Mouse (Mus musculus): ENCODE results near the gene Mmp28. TPM values are rescaled to one million over a fixed set of nuclear protein-coding genes. Genes with fewer than 3 reads are reported as not detected.

The Mmp28 gene
- polyA plus RNA-seq, 1 experiment, result 4.7 TPM

DNA sequence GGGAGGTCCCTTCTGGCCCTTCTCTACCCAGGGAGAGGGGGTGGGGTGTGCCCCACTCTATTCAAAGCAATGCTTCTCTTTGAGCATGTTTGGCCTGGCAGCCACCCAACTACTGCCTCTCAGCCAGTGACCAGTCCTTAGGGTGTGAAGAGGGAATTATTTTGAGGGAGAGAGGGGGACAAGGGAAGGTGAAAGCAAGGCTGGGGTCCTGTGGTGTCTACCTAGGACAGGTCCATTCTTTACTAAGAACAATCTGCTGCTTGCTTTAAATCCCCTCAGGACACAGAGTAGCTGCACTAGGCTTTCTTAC, 14.0 kb downstream of the Mmp28 start:
- H3K27ac ChIP-seq (ENCODE audit: insufficient read depth, low read length), result no peak overlapping the region
- no peak for TF ChIP-seq CTCF (IDR thresholded peaks at IDR 0.05; ENCODE audit: borderline replicate concordance, insufficient read depth, low read length)
- no peak for TF ChIP-seq POLR2A (IDR thresholded peaks at IDR 0.05; ENCODE audit: low read depth, low read length)
- H3K4me3 ChIP-seq (ENCODE audit: insufficient read depth, low read length), result no peak overlapping the region
- peaks cover 7% of the 10 kb centered on the region; the same call in 1 of the 2 replicates for H3K4me1 ChIP-seq (ENCODE audit: control insufficient read depth, insufficient read depth, low read length)

DNA sequence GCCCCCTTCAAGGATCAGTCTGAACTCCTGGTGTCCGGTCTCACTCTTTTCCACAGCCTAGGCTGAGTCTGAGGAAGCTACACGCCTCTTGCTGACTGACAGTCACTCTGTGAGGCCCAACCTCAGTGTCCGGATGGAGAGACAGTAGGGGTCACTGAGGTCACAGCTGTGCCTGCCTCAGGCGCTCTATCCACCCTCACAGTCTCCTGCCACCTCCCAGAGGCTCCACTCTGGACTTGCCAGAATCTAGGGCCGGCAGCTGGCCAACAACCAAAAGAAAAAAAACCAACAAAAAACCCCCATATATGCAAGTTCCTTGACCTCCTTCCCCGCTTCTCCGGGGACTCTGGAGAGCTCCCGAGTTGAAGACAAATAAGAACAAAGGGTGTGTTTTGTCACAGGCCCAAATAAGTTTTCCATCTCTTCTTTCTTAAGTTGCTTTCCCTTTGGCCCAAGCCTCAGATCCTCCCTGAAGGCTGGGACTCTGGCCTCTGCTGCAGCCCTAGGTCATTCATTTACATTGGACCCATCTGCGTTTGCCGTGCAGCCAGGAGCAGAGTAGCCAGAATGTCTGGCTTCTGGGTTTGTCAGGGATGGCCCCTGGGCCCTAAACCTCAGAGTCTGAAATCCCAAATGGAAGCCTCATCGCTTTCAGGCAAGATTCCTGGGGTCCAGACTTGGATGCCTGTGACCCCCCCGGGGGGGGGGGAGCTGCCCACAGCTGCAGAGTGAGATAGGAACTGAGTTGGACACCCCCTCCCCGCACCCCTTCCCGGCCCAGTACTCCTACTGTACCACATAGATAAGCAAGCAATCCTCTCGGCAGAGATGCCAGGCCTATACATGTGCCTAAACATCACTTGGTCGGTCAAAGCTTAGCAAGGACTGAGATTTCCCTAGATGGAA, 14.6 kb downstream of the Mmp28 start:
- peaks cover 7% of the 10 kb centered on the region; the same call in 1 of the 2 replicates for H3K4me1 ChIP-seq (ENCODE audit: control insufficient read depth, insufficient read depth, low read length)
- no peak for TF ChIP-seq CTCF (IDR thresholded peaks at IDR 0.05; ENCODE audit: borderline replicate concordance, insufficient read depth, low read length)
- TF ChIP-seq POLR2A (IDR thresholded peaks at IDR 0.05; ENCODE audit: low read depth, low read length), result no peak
- no peak overlapping the region for H3K4me3 ChIP-seq (ENCODE audit: insufficient read depth, low read length)
- H3K27ac ChIP-seq (ENCODE audit: insufficient read depth, low read length), result no peak overlapping the region

DNA sequence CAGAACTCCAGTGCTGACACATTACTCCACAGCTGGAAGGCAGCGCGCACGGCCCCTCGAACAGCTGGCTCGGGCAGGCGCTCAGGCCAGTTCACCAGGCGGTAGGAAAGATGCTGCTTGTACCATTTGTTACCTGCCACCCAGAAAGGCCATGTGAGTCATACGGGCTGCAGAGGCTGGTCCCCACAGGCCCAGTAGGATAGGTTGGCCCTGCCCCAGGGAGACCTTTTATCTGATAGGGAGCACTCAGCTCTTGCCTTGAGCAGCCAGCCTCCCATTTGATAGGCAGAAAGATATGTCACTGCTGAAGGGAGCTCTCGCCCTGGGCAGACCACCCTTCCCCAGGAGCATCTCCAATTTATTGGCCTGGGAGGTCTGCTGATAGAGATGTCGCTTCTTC, 15.3 kb downstream of the Mmp28 start:
- Histone ChIP-seq H3K4me1 (ENCODE audit: control insufficient read depth, insufficient read depth, low read length) (peaks cover 7% of the 10 kb centered on the region; the same call in 1 of the 2 replicates), H3K27ac (ENCODE audit: insufficient read depth, low read length) (no peak overlapping the region), H3K4me3 (ENCODE audit: insufficient read depth, low read length) (no peak overlapping the region)
- TF ChIP-seq POLR2A (IDR thresholded peaks at IDR 0.05; ENCODE audit: low read depth, low read length) (no peak), CTCF (IDR thresholded peaks at IDR 0.05; ENCODE audit: borderline replicate concordance, insufficient read depth, low read length) (no peak)

DNA sequence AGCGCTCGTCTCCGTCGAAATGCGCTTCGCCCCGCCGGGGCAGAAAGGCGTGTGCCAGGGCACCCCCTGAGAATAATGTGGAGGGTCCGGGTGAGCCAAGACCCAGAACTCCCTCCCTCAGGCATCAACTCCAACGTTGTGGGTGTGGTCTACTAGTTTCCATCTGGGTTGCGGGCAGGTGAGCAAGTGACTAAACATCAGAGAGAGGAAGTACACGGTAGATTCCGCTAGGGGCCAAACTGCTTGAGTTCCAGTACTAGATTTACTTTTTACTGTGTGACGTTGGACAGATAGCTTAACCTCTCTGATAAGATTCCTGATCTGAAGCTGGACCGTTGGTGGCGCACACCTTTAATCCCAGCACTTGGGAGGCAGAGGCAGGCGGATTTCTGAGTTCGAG, 17.9 kb downstream of the Mmp28 start:
- no peak for TF ChIP-seq CTCF (IDR thresholded peaks at IDR 0.05; ENCODE audit: borderline replicate concordance, insufficient read depth, low read length)
- TF ChIP-seq POLR2A (IDR thresholded peaks at IDR 0.05; ENCODE audit: low read depth, low read length), result no peak
- no peak overlapping the region for H3K4me3 ChIP-seq (ENCODE audit: insufficient read depth, low read length)
- no peak overlapping the region for H3K27ac ChIP-seq (ENCODE audit: insufficient read depth, low read length)
- H3K4me1 ChIP-seq (ENCODE audit: control insufficient read depth, insufficient read depth, low read length), result peaks cover 7% of the 10 kb centered on the region; the same call in 1 of the 2 replicates

DNA sequence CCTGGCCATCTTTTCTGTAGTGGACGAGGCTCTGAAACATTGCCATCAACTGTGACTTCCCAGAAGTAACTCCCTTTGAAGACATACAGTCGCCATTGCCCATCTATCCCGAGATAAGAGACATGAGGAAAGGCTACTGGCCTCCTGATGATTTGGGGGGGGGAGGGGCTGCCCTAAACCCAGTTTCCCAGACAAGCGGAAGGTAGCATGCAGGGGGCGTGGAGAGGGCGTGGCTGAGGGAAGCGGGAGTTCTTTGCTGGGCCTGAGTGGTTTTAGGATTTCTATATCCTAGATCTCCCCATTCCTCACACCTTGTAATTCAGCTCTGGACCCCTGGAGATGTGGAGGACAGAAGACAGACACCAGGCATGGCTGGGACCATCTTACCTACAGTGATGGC, 19.0 kb downstream of the Mmp28 start:
- no peak overlapping the region for H3K27ac ChIP-seq (ENCODE audit: insufficient read depth, low read length)
- H3K4me1 ChIP-seq (ENCODE audit: control insufficient read depth, insufficient read depth, low read length), result peaks cover 3% of the 10 kb centered on the region; the same call in 1 of the 2 replicates
- no peak overlapping the region for H3K4me3 ChIP-seq (ENCODE audit: insufficient read depth, low read length)
- TF ChIP-seq POLR2A (IDR thresholded peaks at IDR 0.05; ENCODE audit: low read depth, low read length) (no peak), CTCF (IDR thresholded peaks at IDR 0.05; ENCODE audit: borderline replicate concordance, insufficient read depth, low read length) (no peak)

DNA sequence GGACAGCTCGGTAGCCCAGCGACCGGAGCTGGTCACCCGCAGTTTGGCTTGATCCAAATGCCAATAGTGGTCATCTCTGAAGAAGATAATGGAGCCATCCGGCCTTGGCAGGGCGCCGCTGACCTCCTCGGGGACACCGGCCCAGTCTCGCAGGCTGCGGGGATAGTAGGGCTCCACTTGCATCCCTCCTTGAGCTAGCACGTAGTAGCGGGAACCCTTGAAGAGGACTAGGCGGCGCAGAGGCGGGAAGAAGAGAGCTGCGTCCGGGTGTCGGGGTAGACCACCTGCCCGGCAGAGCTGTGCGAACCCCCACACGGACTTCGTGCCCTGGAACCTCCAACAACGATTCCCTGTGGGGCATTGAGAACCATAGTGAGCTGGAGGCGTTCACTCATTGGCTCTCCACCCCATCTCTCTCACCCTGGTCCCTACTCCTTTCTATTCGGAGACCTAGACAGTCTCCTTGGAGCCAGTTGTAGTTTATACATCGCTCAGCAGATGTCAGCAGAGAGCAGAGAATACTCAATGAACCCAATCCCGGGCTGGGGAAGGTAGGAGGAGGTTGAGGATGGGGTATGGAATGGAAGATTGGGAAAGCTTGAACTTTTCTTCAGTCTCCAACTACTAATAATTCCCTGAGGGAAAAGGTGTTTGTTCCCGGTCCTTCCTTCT, 20.1 kb downstream of the Mmp28 start:
- Histone ChIP-seq H3K4me1 (ENCODE audit: control insufficient read depth, insufficient read depth, low read length) (no peaks in the 10 kb centered on the region), H3K4me3 (ENCODE audit: insufficient read depth, low read length) (no peak overlapping the region), H3K27ac (ENCODE audit: insufficient read depth, low read length) (no peak overlapping the region)
- TF ChIP-seq POLR2A (IDR thresholded peaks at IDR 0.05; ENCODE audit: low read depth, low read length) (no peak), CTCF (IDR thresholded peaks at IDR 0.05; ENCODE audit: borderline replicate concordance, insufficient read depth, low read length) (no peak)

DNA sequence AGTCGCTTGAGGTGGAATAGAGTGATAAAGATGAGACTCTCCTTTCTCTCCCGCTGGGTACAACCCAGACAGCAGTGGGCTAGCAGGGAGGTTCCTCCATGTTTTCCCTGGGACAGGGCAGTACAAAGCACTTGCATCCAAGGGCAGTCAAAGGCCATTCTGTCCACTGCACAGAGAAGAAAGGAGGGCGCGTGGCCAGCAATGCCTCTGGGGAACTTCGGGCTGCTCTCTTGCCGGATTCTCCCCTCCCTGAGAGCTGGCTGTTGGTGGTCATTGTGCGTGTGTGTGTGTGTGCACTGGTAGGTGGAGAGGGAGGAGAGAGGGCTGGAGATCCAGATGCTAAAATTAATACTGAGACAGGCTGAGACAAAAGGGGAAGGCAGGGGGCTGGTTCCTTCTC, 21.6 kb downstream of the Mmp28 start:
- TF ChIP-seq CTCF (IDR thresholded peaks at IDR 0.05; ENCODE audit: borderline replicate concordance, insufficient read depth, low read length) (no peak), POLR2A (IDR thresholded peaks at IDR 0.05; ENCODE audit: low read depth, low read length) (no peak)
- no peak overlapping the region for H3K27ac ChIP-seq (ENCODE audit: insufficient read depth, low read length)
- no peak overlapping the region for H3K4me3 ChIP-seq (ENCODE audit: insufficient read depth, low read length)
- H3K4me1 ChIP-seq (ENCODE audit: control insufficient read depth, insufficient read depth, low read length), result no peaks in the 10 kb centered on the region

DNA sequence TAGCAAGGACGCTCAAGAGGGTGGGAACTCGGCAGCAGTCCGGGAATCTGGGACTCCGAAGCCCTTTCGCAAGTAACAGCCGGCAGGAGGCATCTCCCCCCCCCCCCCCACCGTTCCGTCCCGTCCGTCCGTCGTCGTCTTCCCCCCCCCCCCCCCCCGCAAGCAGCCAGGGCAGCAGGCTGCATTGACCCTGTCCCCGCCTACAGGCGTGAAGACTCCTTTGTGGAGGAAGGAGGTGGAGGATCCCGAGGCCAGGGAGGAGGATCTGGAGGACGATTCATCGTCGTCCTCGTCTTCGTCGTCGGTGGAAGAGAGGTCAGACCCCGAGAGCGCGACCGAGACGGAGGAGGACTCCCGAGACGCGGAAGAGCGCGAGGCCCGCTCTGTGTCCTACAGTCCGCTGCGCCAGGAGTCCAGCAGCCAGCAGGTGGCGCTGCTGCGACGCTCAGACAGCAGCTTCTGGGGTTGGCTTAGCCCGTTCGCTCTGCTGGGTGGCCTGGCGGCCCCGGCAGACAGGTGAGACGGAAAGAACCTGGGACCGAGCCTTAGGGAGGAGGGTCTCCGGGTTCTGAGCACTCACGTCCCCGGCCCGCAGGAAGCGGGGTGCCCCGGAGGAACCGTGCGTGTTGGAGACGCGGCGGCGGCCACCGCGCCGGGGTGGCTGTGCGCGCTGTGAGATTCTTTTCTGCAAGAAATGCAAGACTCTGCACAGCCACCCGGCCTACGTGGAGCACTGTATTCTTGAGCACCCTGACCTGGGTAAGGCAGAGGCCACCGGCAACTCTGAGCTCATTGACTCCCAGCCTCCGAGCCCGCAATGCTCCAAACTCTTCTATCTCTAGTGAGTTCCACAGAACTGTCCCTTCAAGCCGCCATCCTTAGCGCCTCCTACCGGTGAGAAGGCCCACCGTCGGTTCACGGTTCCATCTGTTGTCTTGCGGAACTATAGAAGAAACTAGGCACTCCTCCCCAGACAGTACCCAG, 22.5 kb downstream of the Mmp28 start:
- Histone ChIP-seq H3K4me1 (ENCODE audit: control insufficient read depth, insufficient read depth, low read length) (no peaks in the 10 kb centered on the region), H3K27ac (ENCODE audit: insufficient read depth, low read length) (no peak overlapping the region), H3K4me3 (ENCODE audit: insufficient read depth, low read length) (peak overlapping the region; percentile 59)
- TF ChIP-seq POLR2A (IDR thresholded peaks at IDR 0.05; ENCODE audit: low read depth, low read length), result peak; percentile 28; the same call in 1 of the 2 replicates
- TF ChIP-seq CTCF (IDR thresholded peaks at IDR 0.05; ENCODE audit: borderline replicate concordance, insufficient read depth, low read length), result peak; percentile 99

DNA sequence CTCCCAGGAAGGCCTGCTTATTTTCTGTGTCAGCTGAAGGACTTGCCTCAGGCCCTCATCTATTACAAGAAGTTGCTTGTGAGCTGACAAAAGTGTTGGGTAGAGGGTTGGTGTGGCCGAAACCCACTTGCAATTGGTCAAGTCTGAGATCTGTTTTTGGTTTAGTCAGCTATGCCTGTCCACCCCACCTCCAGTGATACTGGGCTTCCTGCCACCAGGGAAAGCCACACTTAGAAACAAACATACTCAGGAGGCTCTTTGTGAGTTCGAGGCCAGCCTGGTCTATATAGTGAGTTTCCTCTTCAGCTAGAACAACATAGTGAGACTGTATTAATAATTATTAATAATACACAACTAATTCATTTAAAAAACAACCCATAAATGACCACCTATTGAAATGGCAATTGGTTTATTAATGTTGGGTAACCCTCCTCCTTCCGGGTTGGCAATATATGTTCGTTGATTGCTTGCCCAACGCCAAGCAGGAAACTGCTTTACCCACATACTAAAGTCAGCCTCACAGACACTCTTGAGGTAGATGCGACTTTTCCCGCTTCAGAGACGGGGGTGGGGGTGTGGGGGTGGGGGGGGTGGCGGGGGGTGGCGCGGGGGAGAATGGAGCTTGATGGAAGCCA, 23.3 kb downstream of the Mmp28 start:
- Histone ChIP-seq H3K27ac (ENCODE audit: insufficient read depth, low read length) (no peak overlapping the region), H3K4me1 (ENCODE audit: control insufficient read depth, insufficient read depth, low read length) (no peaks in the 10 kb centered on the region), H3K4me3 (ENCODE audit: insufficient read depth, low read length) (no peak overlapping the region)
- TF ChIP-seq POLR2A (IDR thresholded peaks at IDR 0.05; ENCODE audit: low read depth, low read length) (no peak), CTCF (IDR thresholded peaks at IDR 0.05; ENCODE audit: borderline replicate concordance, insufficient read depth, low read length) (no peak)

Measured in embryonic fibroblast, embryonic 13.5 days (primary cell).